Mouse (Mus musculus): ENCODE data around the gene Kmt2e. TPM values are rescaled to one million over a fixed set of nuclear protein-coding genes. Genes with fewer than 3 reads are reported as not detected.
"Not testable (repeated sequence)": the region's sequence is repeated elsewhere in the genome, so short reads cannot be mapped to it uniquely, and the experiment has no call there.

The Kmt2e gene
- polyA plus RNA-seq, 1 experiment from 2014 or later: 63.4 TPM

- no peak overlapping the region for H3K4me2 ChIP-seq (ENCODE audit: low read length)
- no peak overlapping the region for H3K9ac ChIP-seq (ENCODE audit: low read length)
- 0 out of 4 replicates have a peak overlapping the region, but pooled peaks of 1 of the 2 experiments have one; percentile 14 for H3K27ac ChIP-seq (replicated peaks in 1 of 2; ENCODE audit: control insufficient read depth in 1 of 2, insufficient read depth in 1 of 2, low read depth in 2 of 2, low read length in 2 of 2)
- no peak overlapping the region for H3K4me3 ChIP-seq (ENCODE audit: control insufficient read depth in 1 of 2, insufficient read depth in 1 of 2, low read depth in 1 of 2, low read length in 2 of 2)
- no peaks in the 10 kb centered on the region for H3K27me3 ChIP-seq (ENCODE audit: control insufficient read depth, insufficient read depth, low read length)
- peaks cover 20% of the 10 kb centered on the region for H3K36me3 ChIP-seq (ENCODE audit: control insufficient read depth, insufficient read depth, low read length)
- WGBS: 53% methylated on average over 5 of the region's 5 CpGs
- ATAC-seq (ENCODE audit: insufficient number of reproducible peaks, insufficient read depth, low FRiP score, low read depth): peak; percentile 39; the same call in 1 of the 2 replicates
- peaks cover 7 to 22% of the 10 kb centered on the region in 2 experiments for H3K4me1 ChIP-seq (ENCODE audit: control insufficient read depth in 2 of 2, insufficient read depth in 2 of 2, low read length in 2 of 2)
- H3K9me3 ChIP-seq (ENCODE audit: control insufficient read depth, low read length): no peaks in the 10 kb centered on the region
Observed at GRCm38 (mm10) chr5:23551687-23552086, 117.4 kb downstream of the Kmt2e start.

GRCm38 (mm10) chr5:23553338-23553737, 119.1 kb downstream of the Kmt2e start:
- H3K9me3 ChIP-seq (ENCODE audit: control insufficient read depth, low read length); H3K4me2 ChIP-seq (ENCODE audit: low read length); H3K27ac ChIP-seq (replicated peaks in 1 of 2; ENCODE audit: control insufficient read depth in 1 of 2, insufficient read depth in 1 of 2, low read depth in 2 of 2, low read length in 2 of 2); H3K9ac ChIP-seq (ENCODE audit: low read length); H3K4me3 ChIP-seq (ENCODE audit: control insufficient read depth in 1 of 2, insufficient read depth in 1 of 2, low read depth in 1 of 2, low read length in 2 of 2); ATAC-seq (ENCODE audit: insufficient number of reproducible peaks, insufficient read depth, low FRiP score, low read depth); H3K27me3 ChIP-seq (ENCODE audit: control insufficient read depth, insufficient read depth, low read length): not testable (repeated sequence)
- peaks cover 13% of the 10 kb centered on the region; the same call in 1 of the 2 replicates for H3K36me3 ChIP-seq (ENCODE audit: control insufficient read depth, insufficient read depth, low read length)
- H3K4me1 ChIP-seq (ENCODE audit: control insufficient read depth in 2 of 2, insufficient read depth in 2 of 2, low read length in 2 of 2): peaks cover 7 to 22% of the 10 kb centered on the region in 2 experiments
- 17% methylated on average over 3 of the region's 3 CpGs for WGBS

Data from heart, embryonic 14.5 days (tissue).